Mouse (Mus musculus): ENCODE data around the gene Tasp1.

DNA sequence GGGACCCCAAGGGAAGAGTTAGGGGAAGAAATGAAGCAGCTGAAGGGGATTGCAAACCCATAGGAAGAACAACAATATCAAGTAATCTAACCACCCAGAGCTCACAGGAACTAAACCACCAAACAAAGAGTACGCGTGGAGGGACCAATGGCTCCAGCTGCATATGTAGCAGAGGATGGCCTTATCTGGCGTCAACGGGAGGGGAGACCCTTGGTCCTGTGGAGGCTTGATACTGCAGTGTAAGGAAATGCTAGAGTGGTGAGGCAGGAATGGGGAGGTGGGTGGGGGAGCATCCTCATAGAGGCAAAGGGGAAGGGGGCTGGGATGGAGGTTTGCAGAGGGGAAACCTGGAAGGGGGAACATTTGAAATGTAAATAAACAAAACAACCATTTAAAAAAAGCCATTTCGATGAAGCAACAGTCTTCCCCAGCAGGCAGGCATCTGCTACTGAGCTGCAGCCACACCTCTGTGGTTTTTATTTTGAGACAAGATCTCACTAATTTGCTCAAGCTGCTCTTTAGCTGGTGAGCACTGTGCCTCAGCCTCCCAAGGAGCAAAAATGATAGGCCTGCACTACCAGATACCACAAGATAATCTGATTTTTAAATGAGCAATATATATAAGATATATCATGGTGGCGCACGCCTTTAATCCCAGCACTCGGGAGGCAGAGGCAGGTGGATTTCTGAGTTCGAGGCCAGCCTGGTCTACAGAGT, 160.0 kb downstream of the Tasp1 start:
- TF ChIP-seq POLR2A (IDR thresholded peaks at IDR 0.05; ENCODE audit: borderline replicate concordance, extremely low read depth, low read depth, low read length) (no peak), CTCF (IDR thresholded peaks at IDR 0.05; ENCODE audit: insufficient read depth, low read length) (no peak)
